In the genomic region with DNA sequence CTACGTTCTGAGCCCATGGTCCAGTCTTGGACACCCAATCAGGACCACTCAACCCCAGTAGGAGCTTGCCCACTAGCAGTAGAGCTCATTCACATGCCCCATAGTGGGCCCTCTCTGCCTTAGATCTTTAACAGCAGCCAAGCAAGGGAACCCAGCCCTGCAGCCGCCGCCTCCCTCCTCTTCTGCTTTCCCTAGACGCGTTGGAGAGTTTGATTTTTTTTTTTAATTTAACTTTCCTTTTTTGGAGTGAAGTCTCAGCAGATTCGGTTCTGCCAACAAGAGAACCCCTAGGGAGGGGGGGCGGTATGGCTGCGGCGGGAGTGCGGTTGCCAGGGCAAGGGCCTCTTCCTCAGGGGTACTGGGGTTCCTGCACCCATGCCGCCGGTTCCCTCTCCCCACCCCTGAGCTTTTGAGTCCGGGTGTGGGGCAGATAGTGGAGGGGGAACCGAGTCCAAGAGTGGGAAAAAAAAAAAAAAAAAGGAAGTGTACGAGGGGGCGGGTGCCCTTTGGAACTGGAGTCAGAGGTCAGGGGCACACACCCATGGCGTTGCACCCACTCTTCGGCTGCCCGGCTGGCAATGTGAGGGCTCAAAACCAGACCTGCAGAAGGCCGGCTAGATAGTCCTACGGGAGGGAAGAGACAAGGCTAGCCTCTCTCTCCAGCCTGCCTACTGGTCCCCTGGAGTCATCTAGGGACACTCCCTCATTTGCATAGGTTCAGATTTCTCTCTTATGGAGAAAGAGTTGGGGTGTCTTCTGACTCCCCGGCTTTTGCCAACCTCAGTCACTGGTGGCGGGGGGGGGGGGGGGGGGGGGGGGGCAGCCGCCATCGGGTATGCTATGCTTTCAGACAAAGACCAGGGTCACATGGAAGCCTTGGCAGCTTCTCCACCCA, we compare ENCODE assay signal across 9 mouse cellular contexts. TPM values are rescaled to one million over a fixed set of nuclear protein-coding genes. Genes with fewer than 3 reads are reported as not detected.
DNase-seq lines count a peak whose midpoint lies in the region; ATAC-seq and TF ChIP-seq lines count a peak whose summit lies in the region.
"Had no signal": no experiment of that assay in that cellular context is flagged by ENCODE, and none has a peak within 500 bp of the region (broad histone marks: within the 10 kb centered on the region; RNA-seq: fewer than 3 reads in every experiment).

No protein-coding gene starts in this region.

- peak; percentile 68 for DNase-seq in cerebellum, adult 11-12 months
- no peak for DNase-seq in cerebellum, postnatal 14 days
- DNase-seq in 416B (ENCODE audit: low read depth) = peak; percentile 76
- DNase-seq in embryonic facial prominence, embryonic 11.5 days (ENCODE audit: low spot score) = peak; percentile 56
- no peak for DNase-seq in hindbrain, embryonic 10.5 days (ENCODE audit: low spot score)
- DNase-seq in stomach, postnatal 0 days (ENCODE audit: low spot score) = no peak

- ATAC-seq in embryonic facial prominence, embryonic 11.5 days (replicated peaks; ENCODE audit: insufficient number of reproducible peaks, low FRiP score, low TSS enrichment, low read depth) = peak; percentile 25; the same call in 1 of the 2 replicates
- no peak for ATAC-seq in limb, embryonic 12.5 days (ENCODE audit: insufficient number of reproducible peaks, insufficient read depth, low FRiP score, low TSS enrichment, low read depth)
- peak; percentile 44 for ATAC-seq in midbrain, embryonic 13.5 days
- ATAC-seq in stomach, postnatal 0 days (ENCODE audit: low FRiP score, low TSS enrichment) = peak; percentile 30; the same call in 1 of the 2 replicates

- TF ChIP-seq CTCF in stomach, postnatal 0 days (IDR thresholded peaks at IDR 0.05; ENCODE audit: low read depth) = no peak

- TF ChIP-seq EP300 in stomach, postnatal 0 days (optimal IDR thresholded peaks at IDR 0.05) = peak; percentile 75

- peaks cover 7% of the 10 kb centered on the region for H3K4me1 ChIP-seq in embryonic facial prominence, embryonic 11.5 days (ENCODE audit: control insufficient read depth, insufficient read depth, low read length)
- peaks cover 64% of the 10 kb centered on the region for H3K4me1 ChIP-seq in hindbrain, embryonic 10.5 days (replicated peaks)
- peaks cover 56% of the 10 kb centered on the region for H3K4me1 ChIP-seq in limb, embryonic 12.5 days (replicated peaks)
- H3K4me1 ChIP-seq in midbrain, embryonic 13.5 days (replicated peaks) = peaks cover 56% of the 10 kb centered on the region
- peaks cover 7% of the 10 kb centered on the region; the same call in 1 of the 2 replicates for H3K4me1 ChIP-seq in stomach, postnatal 0 days (replicated peaks; ENCODE audit: control insufficient read depth, insufficient read depth)

- H3K9me3 ChIP-seq in embryonic facial prominence, embryonic 11.5 days (replicated peaks; ENCODE audit: control insufficient read depth, low read length) = no peaks in the 10 kb centered on the region
- H3K9me3 ChIP-seq in hindbrain, embryonic 10.5 days = no peaks in the 10 kb centered on the region
- H3K9me3 ChIP-seq in limb, embryonic 12.5 days = no peaks in the 10 kb centered on the region
- H3K9me3 ChIP-seq in midbrain, embryonic 13.5 days = no peaks in the 10 kb centered on the region
- H3K9me3 ChIP-seq in stomach, postnatal 0 days (ENCODE audit: control insufficient read depth, low read length) = no peaks in the 10 kb centered on the region

- H3K27me3 ChIP-seq in embryonic facial prominence, embryonic 11.5 days (ENCODE audit: control insufficient read depth, insufficient read depth, low read length) = no peaks in the 10 kb centered on the region
- H3K27me3 ChIP-seq in hindbrain, embryonic 10.5 days (ENCODE audit: insufficient read depth, poor library complexity, severe bottlenecking) = peaks cover 40% of the 10 kb centered on the region
- H3K27me3 ChIP-seq in limb, embryonic 12.5 days = no peaks in the 10 kb centered on the region
- peaks cover 5% of the 10 kb centered on the region for H3K27me3 ChIP-seq in midbrain, embryonic 13.5 days
- H3K27me3 ChIP-seq in stomach, postnatal 0 days (ENCODE audit: control insufficient read depth, insufficient read depth, low read length) = no peaks in the 10 kb centered on the region

- H3K27ac ChIP-seq in embryonic facial prominence, embryonic 11.5 days (replicated peaks; ENCODE audit: low read depth, low read length) = peak overlapping the region; percentile 66
- peak overlapping the region; percentile 95 for H3K27ac ChIP-seq in hindbrain, embryonic 10.5 days
- H3K27ac ChIP-seq in limb, embryonic 12.5 days = peak overlapping the region; percentile 89
- H3K27ac ChIP-seq in midbrain, embryonic 13.5 days = peak overlapping the region; percentile 88
- peak overlapping the region; percentile 97 for H3K27ac ChIP-seq in stomach, postnatal 0 days (replicated peaks)

- WGBS in embryonic facial prominence, embryonic 11.5 days = 4% methylated on average over 21 of the region's 25 CpGs
- WGBS in hindbrain, embryonic 10.5 days = 3% methylated on average over 24 of the region's 25 CpGs
- WGBS in limb, embryonic 12.5 days = 4% methylated on average over 23 of the region's 25 CpGs
- 4% methylated on average over 23 of the region's 25 CpGs for WGBS in midbrain, embryonic 13.5 days
- 4% methylated on average over 21 of the region's 25 CpGs for WGBS in stomach, postnatal 0 days

- peak overlapping the region; percentile 69 for H3K4me3 ChIP-seq in embryonic facial prominence, embryonic 11.5 days (ENCODE audit: low read depth, low read length)
- H3K4me3 ChIP-seq in hindbrain, embryonic 10.5 days = peak overlapping the region; percentile 65
- H3K4me3 ChIP-seq in limb, embryonic 12.5 days (replicated peaks) = peak overlapping the region; percentile 94
- peak overlapping the region; percentile 86 for H3K4me3 ChIP-seq in midbrain, embryonic 13.5 days (replicated peaks)
- peak overlapping the region; percentile 82 for H3K4me3 ChIP-seq in stomach, postnatal 0 days (ENCODE audit: low read depth, low read length)

- H3K9ac ChIP-seq in embryonic facial prominence, embryonic 11.5 days (replicated peaks; ENCODE audit: low read length) = peak overlapping the region; percentile 40
- peak overlapping the region; percentile 40 for H3K9ac ChIP-seq in limb, embryonic 12.5 days (replicated peaks)
- peak overlapping the region; percentile 69 for H3K9ac ChIP-seq in midbrain, embryonic 13.5 days (replicated peaks)
- H3K9ac ChIP-seq in stomach, postnatal 0 days (ENCODE audit: low read length) = peak overlapping the region; percentile 93

- H3K4me2 ChIP-seq in embryonic facial prominence, embryonic 11.5 days (ENCODE audit: low read depth, low read length) = peak overlapping the region; percentile 57
- H3K4me2 ChIP-seq in limb, embryonic 12.5 days = peak overlapping the region; percentile 92
- H3K4me2 ChIP-seq in midbrain, embryonic 13.5 days (replicated peaks) = peak overlapping the region; percentile 88
- peak overlapping the region; percentile 93 for H3K4me2 ChIP-seq in stomach, postnatal 0 days (replicated peaks; ENCODE audit: low read depth)

- no peaks in the 10 kb centered on the region for H3K36me3 ChIP-seq in embryonic facial prominence, embryonic 11.5 days (replicated peaks; ENCODE audit: control insufficient read depth, insufficient read depth, low read depth, low read length)
- no peaks in the 10 kb centered on the region for H3K36me3 ChIP-seq in hindbrain, embryonic 10.5 days
- H3K36me3 ChIP-seq in limb, embryonic 12.5 days = no peaks in the 10 kb centered on the region
- no peaks in the 10 kb centered on the region for H3K36me3 ChIP-seq in midbrain, embryonic 13.5 days
- no peaks in the 10 kb centered on the region for H3K36me3 ChIP-seq in stomach, postnatal 0 days (ENCODE audit: control insufficient read depth, insufficient read depth, low read length)
- H3K36me3 ChIP-seq: G1E had no signal

RNA-seq across cellular contexts. Expression of a gene that starts 1.0 kb away (rescaled TPM):
- polyA plus RNA-seq in embryonic facial prominence, embryonic 11.5 days (2014; fragmentation: Nextera tagmentation; extraction: Ambion mirVana) = 12.4 and 15.0 TPM in 2 replicates
- 18.1 and 19.7 TPM in 2 replicates for polyA plus RNA-seq in hindbrain, embryonic 10.5 days (2016; fragmentation: Nextera tagmentation; extraction: Ambion mirVana)
- polyA plus RNA-seq in limb, embryonic 12.5 days (2016; fragmentation: Nextera tagmentation; extraction: Ambion mirVana) = 27.2 and 29.4 TPM in 2 replicates
- polyA plus RNA-seq in midbrain, embryonic 13.5 days (2015; fragmentation: Nextera tagmentation; extraction: Ambion mirVana) = 20.2 and 22.6 TPM in 2 replicates
- polyA plus RNA-seq in stomach, postnatal 0 days (2015; fragmentation: Nextera tagmentation; extraction: Ambion mirVana) = 11.1 and 12.1 TPM in 2 replicates

Comparison
In these comparisons a context has a peak if more than half of its experiments do, and no peak if none do; other contexts are left out.
1. DNase-seq: peak in cerebellum, adult 11-12 months (single experiment), 416B (single experiment) and embryonic facial prominence, embryonic 11.5 days (single experiment); none in cerebellum, postnatal 14 days (0 of 2), hindbrain, embryonic 10.5 days (single experiment) and stomach, postnatal 0 days (single experiment).
2. H3K9ac ChIP-seq: peak in every context shown above with its lines; median percentile 93 in stomach, postnatal 0 days; 69 in midbrain, embryonic 13.5 days; 40 in embryonic facial prominence, embryonic 11.5 days; 40 in limb, embryonic 12.5 days.
3. Peak in every context shown above with its lines, with median percentiles within 50 percentile points of each other: H3K27ac ChIP-seq, H3K4me2 ChIP-seq and H3K4me3 ChIP-seq.